Mouse (Mus musculus): ENCODE measurements around the gene Iqcn.

The Iqcn gene

GRCm38 (mm10) chr8:70755661-70756475 lies 52.6 kb downstream of the Iqcn start:
- DNase-seq (ENCODE audit: low spot score), result no peak

DNA sequence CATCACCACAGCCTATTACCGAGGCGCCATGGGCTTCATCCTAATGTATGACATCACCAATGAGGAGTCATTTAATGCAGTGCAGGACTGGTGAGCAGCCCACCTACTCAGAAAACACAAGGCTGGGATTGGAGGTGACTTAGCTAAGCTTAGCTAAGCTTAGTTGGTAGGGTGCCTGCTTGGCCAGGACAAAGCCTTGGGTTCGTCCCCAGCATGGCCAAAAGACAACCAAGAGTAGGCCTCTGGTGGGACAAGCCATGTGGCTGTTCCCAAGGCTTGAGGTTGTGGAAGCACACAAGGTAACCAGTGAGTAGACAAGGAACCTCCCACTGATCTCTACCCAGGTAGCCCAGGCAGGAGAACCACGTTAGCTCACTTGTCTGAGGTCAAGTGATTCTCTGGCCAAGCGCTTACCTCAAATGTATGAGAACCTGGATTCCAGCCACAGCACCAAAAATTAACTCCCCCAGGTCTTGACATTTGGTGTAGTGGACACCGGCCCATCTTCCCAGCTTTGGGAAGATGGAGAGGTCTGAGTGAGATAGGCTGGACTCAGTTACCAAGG lies 53.3 kb downstream of the Iqcn start:
- no peak for DNase-seq (ENCODE audit: low spot score)

GRCm38 (mm10) chr8:70757523-70758307 lies 54.5 kb downstream of the Iqcn start:
- no peak for DNase-seq (ENCODE audit: low spot score)

DNA sequence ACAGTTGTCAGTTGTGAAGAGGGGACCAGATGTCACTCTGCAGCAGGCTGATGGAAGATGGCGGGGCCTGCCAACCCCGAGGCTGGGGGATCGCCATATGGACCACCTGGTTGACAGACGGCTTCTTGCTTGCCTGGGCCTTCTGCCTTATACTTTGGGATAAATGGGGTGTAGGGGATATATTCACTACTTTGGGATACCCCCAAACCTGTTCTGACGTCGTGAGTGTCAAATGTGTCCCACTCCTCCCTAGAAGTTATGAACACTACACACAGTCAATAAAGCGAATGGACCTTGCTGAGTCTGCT lies 55.0 kb downstream of the Iqcn start:
- no peak for DNase-seq (ENCODE audit: low spot score)

GRCm38 (mm10) chr8:70758616-70759561 lies 55.6 kb downstream of the Iqcn start:
- no peak for DNase-seq (ENCODE audit: low spot score)

DNA sequence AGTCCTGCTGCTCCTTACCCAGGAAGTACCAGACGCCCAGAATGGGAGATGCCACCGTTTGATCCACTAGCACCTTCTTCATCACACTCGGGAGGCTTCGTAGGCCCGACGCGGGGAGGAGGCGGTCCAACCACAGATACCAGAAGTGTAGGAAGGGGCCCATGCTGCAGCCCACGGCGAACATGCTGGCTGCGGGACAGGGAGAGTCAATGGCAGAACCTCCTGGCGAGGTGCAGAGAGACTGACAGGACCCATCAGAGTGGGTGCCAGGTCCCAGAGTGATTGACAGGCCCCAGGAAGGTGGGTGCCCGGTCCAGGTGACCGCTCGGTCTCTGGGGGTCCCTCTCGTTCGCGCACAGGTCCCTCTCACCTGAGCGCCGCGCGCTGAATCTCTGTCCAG lies 57.1 kb downstream of the Iqcn start:
- DNase-seq (ENCODE audit: low spot score), result no peak

DNA sequence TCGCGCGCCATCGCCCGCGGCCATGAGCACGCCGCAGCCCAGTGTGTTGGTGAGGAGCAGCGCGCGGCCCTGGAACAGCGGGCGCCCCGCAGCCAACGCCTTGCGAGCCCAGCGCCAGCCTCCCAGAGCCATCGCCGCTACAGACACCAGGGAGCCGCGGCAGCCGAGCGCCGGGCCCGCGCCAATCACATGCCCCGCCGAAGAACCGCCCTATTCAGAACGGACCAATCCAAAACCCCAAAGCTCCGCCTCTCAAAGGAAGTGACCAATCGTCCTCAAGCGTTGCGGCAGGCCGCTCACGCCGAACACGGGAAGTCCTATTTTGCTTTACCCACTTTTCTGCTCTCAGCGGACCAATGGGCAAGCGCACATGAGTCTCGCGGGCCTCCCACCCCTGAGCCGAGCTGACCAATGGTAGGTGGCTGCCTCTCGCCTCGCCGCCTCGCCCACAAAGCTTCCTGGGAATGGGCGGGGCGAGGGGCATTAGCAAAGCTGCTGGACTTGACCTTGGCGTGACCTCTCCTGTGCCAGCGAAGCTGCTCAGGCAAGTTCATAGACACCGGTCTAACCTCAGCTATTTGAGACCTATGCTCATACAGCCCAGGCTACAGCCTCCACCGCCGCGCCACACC lies 57.6 kb downstream of the Iqcn start, which contains the start of gene Mpv17l2:
Mpv17l2 (minus strand) TSS at position 172 of the 632 bp plus-strand sequence.
- DNase-seq (ENCODE audit: low spot score), result peak; percentile 97

- DNase-seq (ENCODE audit: low spot score), result no peak
Observed at GRCm38 (mm10) chr8:70762118-70762517, 58.9 kb downstream of the Iqcn start.

- peak; percentile 50 for DNase-seq (ENCODE audit: low spot score)
Observed at GRCm38 (mm10) chr8:70763354-70763753, 60.1 kb downstream of the Iqcn start.

DNA sequence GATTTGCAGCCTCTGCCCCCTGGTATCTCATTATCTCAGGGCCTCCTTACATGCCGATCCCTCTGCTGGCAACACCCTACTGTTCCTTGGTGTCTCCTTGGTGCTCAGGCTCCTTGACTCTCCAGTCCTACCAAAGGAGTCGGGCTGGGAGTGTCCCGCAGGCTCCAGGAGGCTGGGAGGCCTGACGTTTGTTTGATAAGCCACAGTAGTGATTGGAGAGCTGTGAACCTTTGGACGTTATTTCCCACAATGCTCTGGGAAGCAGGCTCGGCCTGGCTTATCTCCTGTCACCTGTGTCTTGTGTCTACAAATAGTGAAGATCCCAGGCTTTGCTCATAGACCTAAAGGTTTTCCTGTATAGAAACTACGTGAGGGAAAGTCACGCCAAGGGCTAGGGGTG lies 60.8 kb downstream of the Iqcn start:
- DNase-seq (ENCODE audit: low spot score), result no peak

DNA sequence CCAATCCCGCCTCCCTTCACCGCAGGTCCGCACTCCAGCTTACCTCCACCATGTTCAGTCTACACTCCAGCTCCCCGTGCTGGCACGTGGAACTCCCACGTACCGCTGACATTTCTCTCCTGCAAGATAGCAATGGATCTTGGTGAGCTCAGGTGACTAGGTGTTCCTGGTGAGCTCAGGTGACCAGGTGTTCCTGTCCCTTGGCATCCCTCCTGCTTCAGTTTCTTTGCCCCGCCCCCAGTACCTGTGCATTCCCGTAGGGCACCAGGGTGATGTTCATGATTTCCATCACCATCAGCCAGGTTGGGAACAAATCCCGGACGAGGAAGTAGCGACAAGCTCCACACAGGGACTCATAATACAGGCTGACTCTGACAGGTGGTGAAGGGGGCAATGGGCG lies 61.4 kb downstream of the Iqcn start:
- DNase-seq (ENCODE audit: low spot score), result no peak

DNA sequence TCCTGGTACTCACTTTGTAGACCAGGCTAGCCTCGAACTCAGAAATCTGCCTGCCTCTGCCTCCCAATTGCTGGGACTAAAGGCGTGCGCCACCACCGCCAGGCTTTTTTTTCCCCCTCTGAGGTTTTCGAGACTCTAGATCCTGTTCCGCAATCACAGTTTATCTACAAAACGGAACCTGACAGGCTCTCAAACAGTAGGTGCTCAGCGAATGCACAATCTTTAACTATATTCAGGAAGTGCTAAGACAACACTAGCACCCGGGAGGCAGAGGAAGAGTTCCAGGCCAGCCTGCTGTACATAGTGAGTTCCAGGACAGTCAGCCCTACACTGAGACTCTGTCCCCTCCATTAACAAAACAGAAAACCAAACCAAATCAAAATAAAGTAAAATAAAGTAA lies 62.1 kb downstream of the Iqcn start:
- DNase-seq (ENCODE audit: low spot score), result no peak

- peak; percentile 78 for DNase-seq (ENCODE audit: low spot score)
Observed at GRCm38 (mm10) chr8:70765838-70766570, 62.7 kb downstream of the Iqcn start.

DNA sequence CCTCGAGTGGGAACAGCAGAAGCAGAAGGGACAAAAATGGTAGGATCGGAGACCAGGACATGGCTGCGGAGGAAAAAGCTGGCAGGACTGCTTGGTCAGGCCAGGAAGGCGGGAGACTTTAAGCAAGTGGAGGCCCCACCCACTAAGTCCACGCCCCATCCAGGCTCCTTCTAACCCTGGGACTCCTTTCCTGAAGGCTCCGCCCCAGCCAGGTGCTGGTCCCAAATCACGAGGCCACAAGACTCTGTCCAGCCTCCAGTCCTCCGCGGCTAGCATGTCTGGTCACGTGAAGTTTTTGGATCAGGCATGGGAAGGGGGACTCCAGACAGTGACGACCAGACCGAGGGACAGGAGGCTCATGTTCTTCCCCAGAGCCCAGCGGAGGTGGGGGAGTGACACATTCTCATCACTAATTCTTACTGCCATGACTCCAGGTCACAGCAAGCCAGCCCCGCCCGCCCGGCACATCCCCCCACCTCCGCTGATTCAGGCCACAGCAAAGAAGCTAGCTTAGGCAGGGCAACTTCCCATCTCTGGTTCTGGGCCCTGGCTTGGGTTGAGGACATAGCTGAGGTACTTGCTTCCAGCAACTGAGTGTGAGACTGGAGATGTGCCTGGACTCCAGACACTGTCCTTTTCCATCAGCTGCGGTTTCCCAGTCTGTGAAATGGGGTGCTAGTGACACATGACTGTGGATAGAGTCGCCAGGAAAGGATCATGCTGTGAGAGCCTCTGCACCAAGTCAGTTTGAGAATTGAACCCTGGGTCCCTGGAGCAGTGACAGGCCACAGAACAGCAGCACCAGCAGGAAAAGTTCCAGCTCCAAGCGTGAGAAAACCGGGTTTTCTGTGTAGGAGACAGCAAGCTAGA lies 63.5 kb downstream of the Iqcn start:
- DNase-seq (ENCODE audit: low spot score), result no peak
